Mouse (Mus musculus): ENCODE results near the gene Cux2. TPM values are rescaled to one million over a fixed set of nuclear protein-coding genes. Genes with fewer than 3 reads are reported as not detected.

Gene Cux2
- total and polyA plus RNA-seq, 2 experiments from 2014 or later: 16.7 to 44.0 TPM

- Histone ChIP-seq H3K36me3 (ENCODE audit: insufficient read depth) (no peaks in the 10 kb centered on the region), H3K9ac (no peak overlapping the region), H3K27me3 (ENCODE audit: insufficient read depth, low read length) (no peaks in the 10 kb centered on the region), H3K4me2 (ENCODE audit: low read depth) (no peak overlapping the region), H3K9me3 (ENCODE audit: low read length) (no peaks in the 10 kb centered on the region), H3K4me3 (ENCODE audit: low read depth, low read length) (no peak overlapping the region), H3K27ac (ENCODE audit: low read depth, low read length) (peak overlapping the region; percentile 79), H3K4me1 (ENCODE audit: insufficient read depth) (peaks cover 11% of the 10 kb centered on the region; the same call in 1 of the 2 replicates)
- DNase-seq (peak; percentile 58), ATAC-seq (peak; percentile 23; the same call in 1 of the 2 replicates)
- 25% methylated on average over 15 of the region's 15 CpGs for WGBS
- TF ChIP-seq CTCF (IDR thresholded peaks at IDR 0.05; ENCODE audit: low read depth): no peak
Measured at GRCm38 (mm10) chr5:121968999-121969398, 80.9 kb downstream of the Cux2 start.

- Histone ChIP-seq H3K27ac (ENCODE audit: low read depth, low read length) (peak overlapping the region; percentile 79), H3K27me3 (ENCODE audit: insufficient read depth, low read length) (no peaks in the 10 kb centered on the region), H3K9ac (no peak overlapping the region), H3K36me3 (ENCODE audit: insufficient read depth) (no peaks in the 10 kb centered on the region), H3K4me3 (ENCODE audit: low read depth, low read length) (no peak overlapping the region), H3K9me3 (ENCODE audit: low read length) (no peaks in the 10 kb centered on the region), H3K4me2 (ENCODE audit: low read depth) (no peak overlapping the region), H3K4me1 (ENCODE audit: insufficient read depth) (peaks cover 11% of the 10 kb centered on the region; the same call in 1 of the 2 replicates)
- ATAC-seq (peak; percentile 84), DNase-seq (peak; percentile 84)
- WGBS: 25% methylated on average over 15 of the region's 15 CpGs
- no peak for TF ChIP-seq CTCF (IDR thresholded peaks at IDR 0.05; ENCODE audit: low read depth)
Measured at GRCm38 (mm10) chr5:121968416-121968815, 81.5 kb downstream of the Cux2 start.

GRCm38 (mm10) chr5:121967520-121967919 is 82.4 kb downstream of the Cux2 start:
- Histone ChIP-seq H3K27ac (ENCODE audit: low read depth, low read length) (peak overlapping the region; percentile 79), H3K9ac (no peak overlapping the region), H3K9me3 (ENCODE audit: low read length) (no peaks in the 10 kb centered on the region), H3K4me2 (ENCODE audit: low read depth) (no peak overlapping the region), H3K4me3 (ENCODE audit: low read depth, low read length) (no peak overlapping the region), H3K4me1 (ENCODE audit: insufficient read depth) (peaks cover 3% of the 10 kb centered on the region; the same call in 1 of the 2 replicates), H3K36me3 (ENCODE audit: insufficient read depth) (no peaks in the 10 kb centered on the region), H3K27me3 (ENCODE audit: insufficient read depth, low read length) (no peaks in the 10 kb centered on the region)
- peak; percentile 34 for ATAC-seq
- TF ChIP-seq CTCF (IDR thresholded peaks at IDR 0.05; ENCODE audit: low read depth): no peak
- WGBS: 63% methylated on average over 5 of the region's 5 CpGs
- peak; percentile 63 for DNase-seq

GRCm38 (mm10) chr5:121966940-121967339 is 83.0 kb downstream of the Cux2 start:
- DNase-seq (no peak), ATAC-seq (no peak)
- peaks cover 3% of the 10 kb centered on the region; the same call in 1 of the 2 replicates for H3K4me1 ChIP-seq (ENCODE audit: insufficient read depth)
- no peak overlapping the region for H3K4me2 ChIP-seq (ENCODE audit: low read depth)
- H3K27ac ChIP-seq (ENCODE audit: low read depth, low read length): peak overlapping the region; percentile 42
- H3K9ac ChIP-seq: no peak overlapping the region
- TF ChIP-seq CTCF (IDR thresholded peaks at IDR 0.05; ENCODE audit: low read depth): no peak
- H3K27me3 ChIP-seq (ENCODE audit: insufficient read depth, low read length): no peaks in the 10 kb centered on the region
- H3K9me3 ChIP-seq (ENCODE audit: low read length): no peaks in the 10 kb centered on the region
- 43% methylated on average over 16 of the region's 16 CpGs for WGBS
- H3K36me3 ChIP-seq (ENCODE audit: insufficient read depth): no peaks in the 10 kb centered on the region
- H3K4me3 ChIP-seq (ENCODE audit: low read depth, low read length): no peak overlapping the region

- H3K27ac ChIP-seq (ENCODE audit: low read depth, low read length): no peak overlapping the region
- H3K4me3 ChIP-seq (ENCODE audit: low read depth, low read length): no peak overlapping the region
- ATAC-seq (no peak), DNase-seq (no peak)
- no peaks in the 10 kb centered on the region for H3K27me3 ChIP-seq (ENCODE audit: insufficient read depth, low read length)
- H3K9me3 ChIP-seq (ENCODE audit: low read length): no peaks in the 10 kb centered on the region
- peaks cover 12% of the 10 kb centered on the region; the same call in 1 of the 2 replicates for H3K4me1 ChIP-seq (ENCODE audit: insufficient read depth)
- H3K9ac ChIP-seq: no peak overlapping the region
- H3K36me3 ChIP-seq (ENCODE audit: insufficient read depth): no peaks in the 10 kb centered on the region
- no peak overlapping the region for H3K4me2 ChIP-seq (ENCODE audit: low read depth)
- WGBS: 72% methylated on average over 10 of the region's 10 CpGs
- no peak for TF ChIP-seq CTCF (IDR thresholded peaks at IDR 0.05; ENCODE audit: low read depth)
Measured at GRCm38 (mm10) chr5:121962974-121963373, 86.9 kb downstream of the Cux2 start.

- DNase-seq (no peak), ATAC-seq (no peak)
- H3K4me1 ChIP-seq (ENCODE audit: insufficient read depth): peaks cover 12% of the 10 kb centered on the region; the same call in 1 of the 2 replicates
- no peaks in the 10 kb centered on the region for H3K36me3 ChIP-seq (ENCODE audit: insufficient read depth)
- H3K4me3 ChIP-seq (ENCODE audit: low read depth, low read length): no peak overlapping the region
- H3K4me2 ChIP-seq (ENCODE audit: low read depth): no peak overlapping the region
- no peak overlapping the region for H3K27ac ChIP-seq (ENCODE audit: low read depth, low read length)
- no peak for TF ChIP-seq CTCF (IDR thresholded peaks at IDR 0.05; ENCODE audit: low read depth)
- no peaks in the 10 kb centered on the region for H3K9me3 ChIP-seq (ENCODE audit: low read length)
- H3K27me3 ChIP-seq (ENCODE audit: insufficient read depth, low read length): no peaks in the 10 kb centered on the region
- 93% methylated on average over 7 of the region's 7 CpGs for WGBS
- no peak overlapping the region for H3K9ac ChIP-seq
Measured at GRCm38 (mm10) chr5:121962359-121962758, 87.5 kb downstream of the Cux2 start.

GRCm38 (mm10) chr5:121961256-121961655 is 88.6 kb downstream of the Cux2 start:
- H3K4me2 ChIP-seq (ENCODE audit: low read depth): no peak overlapping the region
- no peaks in the 10 kb centered on the region for H3K36me3 ChIP-seq (ENCODE audit: insufficient read depth)
- no peak for DNase-seq
- H3K27ac ChIP-seq (ENCODE audit: low read depth, low read length): no peak overlapping the region
- H3K9me3 ChIP-seq (ENCODE audit: low read length): no peaks in the 10 kb centered on the region
- H3K27me3 ChIP-seq (ENCODE audit: insufficient read depth, low read length): no peaks in the 10 kb centered on the region
- H3K9ac ChIP-seq: no peak overlapping the region
- no peak for TF ChIP-seq CTCF (IDR thresholded peaks at IDR 0.05; ENCODE audit: low read depth)
- 0 out of 2 replicates have a peak, but pooled peaks cover 10% of the 10 kb centered on the region for H3K4me1 ChIP-seq (ENCODE audit: insufficient read depth)
- WGBS: 59% methylated on average over 8 of the region's 8 CpGs
- no peak; the same call in 1 of the 2 replicates for ATAC-seq
- no peak overlapping the region for H3K4me3 ChIP-seq (ENCODE audit: low read depth, low read length)

Data from forebrain, postnatal 0 days (tissue).